Mouse (Mus musculus): ENCODE data around the gene Celf1. TPM values are rescaled to one million over a fixed set of nuclear protein-coding genes. Genes with fewer than 3 reads are reported as not detected.

Celf1 gene
- polyA plus RNA-seq, 1 experiment from 2014 or later = 74.3 TPM

- no peak overlapping the region for H3K9ac ChIP-seq (ENCODE audit: low read length)
- no peaks in the 10 kb centered on the region for H3K9me3 ChIP-seq (replicated peaks; ENCODE audit: control insufficient read depth, low read length)
- no peaks in the 10 kb centered on the region for H3K4me1 ChIP-seq (ENCODE audit: control insufficient read depth, insufficient read depth, low read length)
- no peaks in the 10 kb centered on the region for H3K36me3 ChIP-seq (ENCODE audit: control insufficient read depth, insufficient read depth, low read length)
- no peak for ATAC-seq (ENCODE audit: insufficient read depth, low FRiP score)
- H3K27ac ChIP-seq (ENCODE audit: low read length) = no peak overlapping the region
- H3K4me2 ChIP-seq (ENCODE audit: low read depth, low read length) = no peak overlapping the region
- H3K4me3 ChIP-seq (replicated peaks; ENCODE audit: low read length) = no peak overlapping the region
- H3K27me3 ChIP-seq (ENCODE audit: control insufficient read depth, insufficient read depth, low read length) = no peaks in the 10 kb centered on the region
- 48% methylated on average over 1 of the region's 1 CpGs for WGBS
Observed at GRCm38 (mm10) chr2:90956053-90956452, 15.9 kb downstream of the Celf1 start.

- no peaks in the 10 kb centered on the region for H3K36me3 ChIP-seq (ENCODE audit: control insufficient read depth, insufficient read depth, low read length)
- no peak for ATAC-seq (ENCODE audit: insufficient read depth, low FRiP score)
- 85% methylated on average over 3 of the region's 3 CpGs for WGBS
- H3K4me1 ChIP-seq (ENCODE audit: control insufficient read depth, insufficient read depth, low read length) = no peaks in the 10 kb centered on the region
- H3K27ac ChIP-seq (ENCODE audit: low read length) = no peak overlapping the region
- H3K4me3 ChIP-seq (replicated peaks; ENCODE audit: low read length) = no peak overlapping the region
- H3K9me3 ChIP-seq (replicated peaks; ENCODE audit: control insufficient read depth, low read length) = no peaks in the 10 kb centered on the region
- H3K9ac ChIP-seq (ENCODE audit: low read length) = no peak overlapping the region
- H3K27me3 ChIP-seq (ENCODE audit: control insufficient read depth, insufficient read depth, low read length) = no peaks in the 10 kb centered on the region
- H3K4me2 ChIP-seq (ENCODE audit: low read depth, low read length) = no peak overlapping the region
Observed at GRCm38 (mm10) chr2:90958856-90959255, 18.7 kb downstream of the Celf1 start.

GRCm38 (mm10) chr2:90960012-90960411 lies 19.8 kb downstream of the Celf1 start:
- WGBS = 89% methylated on average over 2 of the region's 2 CpGs
- ATAC-seq (ENCODE audit: insufficient read depth, low FRiP score) = no peak
- Histone ChIP-seq H3K36me3 (ENCODE audit: control insufficient read depth, insufficient read depth, low read length) (no peaks in the 10 kb centered on the region), H3K4me3 (replicated peaks; ENCODE audit: low read length) (no peak overlapping the region), H3K4me1 (ENCODE audit: control insufficient read depth, insufficient read depth, low read length) (peaks cover 6% of the 10 kb centered on the region; the same call in 1 of the 2 replicates), H3K4me2 (ENCODE audit: low read depth, low read length) (no peak overlapping the region), H3K9me3 (replicated peaks; ENCODE audit: control insufficient read depth, low read length) (no peaks in the 10 kb centered on the region), H3K27me3 (ENCODE audit: control insufficient read depth, insufficient read depth, low read length) (no peaks in the 10 kb centered on the region), H3K27ac (ENCODE audit: low read length) (no peak overlapping the region), H3K9ac (ENCODE audit: low read length) (no peak overlapping the region)

DNA sequence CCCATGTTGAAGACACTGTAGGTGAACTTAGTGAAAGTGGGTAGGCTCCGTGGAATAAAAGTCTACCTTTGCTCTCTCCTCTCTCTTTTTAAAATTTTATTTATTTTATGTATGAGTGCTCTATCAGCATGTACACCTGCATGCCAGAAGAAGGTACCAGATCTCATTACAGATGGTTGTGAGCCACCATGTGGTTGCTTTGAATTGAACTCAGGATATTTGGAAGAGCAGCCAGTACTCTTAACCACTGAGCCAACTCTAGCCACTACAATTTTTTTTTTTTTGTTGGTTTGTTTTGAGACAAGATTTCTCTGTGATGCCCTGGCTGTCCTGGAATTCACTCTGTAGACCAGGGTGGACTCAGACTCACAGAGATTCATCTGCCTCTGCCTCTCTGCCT lies 23.1 kb downstream of the Celf1 start:
- H3K4me3 ChIP-seq (replicated peaks; ENCODE audit: low read length) = no peak overlapping the region
- no peaks in the 10 kb centered on the region for H3K27me3 ChIP-seq (ENCODE audit: control insufficient read depth, insufficient read depth, low read length)
- peaks cover 9% of the 10 kb centered on the region; the same call in 1 of the 2 replicates for H3K4me1 ChIP-seq (ENCODE audit: control insufficient read depth, insufficient read depth, low read length)
- no peak for ATAC-seq (ENCODE audit: insufficient read depth, low FRiP score)
- H3K9ac ChIP-seq (ENCODE audit: low read length) = no peak overlapping the region
- no peaks in the 10 kb centered on the region for H3K36me3 ChIP-seq (ENCODE audit: control insufficient read depth, insufficient read depth, low read length)
- 83% methylated on average over 1 of the region's 1 CpGs for WGBS
- no peaks in the 10 kb centered on the region for H3K9me3 ChIP-seq (replicated peaks; ENCODE audit: control insufficient read depth, low read length)
- no peak overlapping the region for H3K27ac ChIP-seq (ENCODE audit: low read length)
- H3K4me2 ChIP-seq (ENCODE audit: low read depth, low read length) = no peak overlapping the region

GRCm38 (mm10) chr2:90964811-90965465 lies 24.8 kb downstream of the Celf1 start:
- ATAC-seq (ENCODE audit: insufficient read depth, low FRiP score) = peak; percentile 89
- H3K4me3 ChIP-seq (replicated peaks; ENCODE audit: low read length) = peak overlapping the region; percentile 26
- WGBS = 40% methylated on average over 7 of the region's 7 CpGs
- no peaks in the 10 kb centered on the region for H3K9me3 ChIP-seq (replicated peaks; ENCODE audit: control insufficient read depth, low read length)
- peak overlapping the region; percentile 14; the same call in 1 of the 2 replicates for H3K4me2 ChIP-seq (ENCODE audit: low read depth, low read length)
- peak overlapping the region; percentile 84 for H3K27ac ChIP-seq (ENCODE audit: low read length)
- peaks cover 9% of the 10 kb centered on the region; the same call in 1 of the 2 replicates for H3K4me1 ChIP-seq (ENCODE audit: control insufficient read depth, insufficient read depth, low read length)
- H3K9ac ChIP-seq (ENCODE audit: low read length) = peak overlapping the region; percentile 47; the same call in 1 of the 2 replicates
- H3K27me3 ChIP-seq (ENCODE audit: control insufficient read depth, insufficient read depth, low read length) = no peaks in the 10 kb centered on the region
- H3K36me3 ChIP-seq (ENCODE audit: control insufficient read depth, insufficient read depth, low read length) = no peaks in the 10 kb centered on the region

GRCm38 (mm10) chr2:90965466-90966080 lies 25.4 kb downstream of the Celf1 start:
- Histone ChIP-seq H3K27ac (ENCODE audit: low read length) (peak overlapping the region; percentile 84), H3K27me3 (ENCODE audit: control insufficient read depth, insufficient read depth, low read length) (no peaks in the 10 kb centered on the region), H3K4me3 (replicated peaks; ENCODE audit: low read length) (peak overlapping the region; percentile 26), H3K36me3 (ENCODE audit: control insufficient read depth, insufficient read depth, low read length) (no peaks in the 10 kb centered on the region), H3K4me1 (ENCODE audit: control insufficient read depth, insufficient read depth, low read length) (peaks cover 9% of the 10 kb centered on the region; the same call in 1 of the 2 replicates), H3K4me2 (ENCODE audit: low read depth, low read length) (peak overlapping the region; percentile 14; the same call in 1 of the 2 replicates), H3K9me3 (replicated peaks; ENCODE audit: control insufficient read depth, low read length) (no peaks in the 10 kb centered on the region), H3K9ac (ENCODE audit: low read length) (peak overlapping the region; percentile 47; the same call in 1 of the 2 replicates)
- 0 out of 2 replicates have a peak, but pooled peaks have one; percentile 30 for ATAC-seq (ENCODE audit: insufficient read depth, low FRiP score)
- WGBS = 45% methylated on average over 2 of the region's 2 CpGs

- no peak overlapping the region for H3K27ac ChIP-seq (ENCODE audit: low read length)
- no peak overlapping the region for H3K4me2 ChIP-seq (ENCODE audit: low read depth, low read length)
- ATAC-seq (ENCODE audit: insufficient read depth, low FRiP score) = no peak
- H3K4me1 ChIP-seq (ENCODE audit: control insufficient read depth, insufficient read depth, low read length) = peaks cover 2% of the 10 kb centered on the region; the same call in 1 of the 2 replicates
- no peaks in the 10 kb centered on the region for H3K9me3 ChIP-seq (replicated peaks; ENCODE audit: control insufficient read depth, low read length)
- no peak overlapping the region for H3K9ac ChIP-seq (ENCODE audit: low read length)
- no peaks in the 10 kb centered on the region for H3K27me3 ChIP-seq (ENCODE audit: control insufficient read depth, insufficient read depth, low read length)
- H3K36me3 ChIP-seq (ENCODE audit: control insufficient read depth, insufficient read depth, low read length) = no peaks in the 10 kb centered on the region
- H3K4me3 ChIP-seq (replicated peaks; ENCODE audit: low read length) = no peak overlapping the region
Observed at GRCm38 (mm10) chr2:90970606-90971005, 30.4 kb downstream of the Celf1 start.

GRCm38 (mm10) chr2:90974101-90974500 lies 33.9 kb downstream of the Celf1 start:
- no peak overlapping the region for H3K4me2 ChIP-seq (ENCODE audit: low read depth, low read length)
- H3K4me3 ChIP-seq (replicated peaks; ENCODE audit: low read length) = no peak overlapping the region
- H3K27me3 ChIP-seq (ENCODE audit: control insufficient read depth, insufficient read depth, low read length) = no peaks in the 10 kb centered on the region
- no peak overlapping the region for H3K27ac ChIP-seq (ENCODE audit: low read length)
- H3K4me1 ChIP-seq (ENCODE audit: control insufficient read depth, insufficient read depth, low read length) = no peaks in the 10 kb centered on the region
- H3K36me3 ChIP-seq (ENCODE audit: control insufficient read depth, insufficient read depth, low read length) = no peaks in the 10 kb centered on the region
- no peaks in the 10 kb centered on the region for H3K9me3 ChIP-seq (replicated peaks; ENCODE audit: control insufficient read depth, low read length)
- no peak for ATAC-seq (ENCODE audit: insufficient read depth, low FRiP score)
- H3K9ac ChIP-seq (ENCODE audit: low read length) = no peak overlapping the region

GRCm38 (mm10) chr2:90975181-90975835 lies 35.1 kb downstream of the Celf1 start:
- Histone ChIP-seq H3K36me3 (ENCODE audit: control insufficient read depth, insufficient read depth, low read length) (no peaks in the 10 kb centered on the region), H3K9me3 (replicated peaks; ENCODE audit: control insufficient read depth, low read length) (no peaks in the 10 kb centered on the region), H3K4me2 (ENCODE audit: low read depth, low read length) (no peak overlapping the region), H3K27me3 (ENCODE audit: control insufficient read depth, insufficient read depth, low read length) (no peaks in the 10 kb centered on the region), H3K4me1 (ENCODE audit: control insufficient read depth, insufficient read depth, low read length) (no peaks in the 10 kb centered on the region), H3K27ac (ENCODE audit: low read length) (no peak overlapping the region), H3K9ac (ENCODE audit: low read length) (no peak overlapping the region), H3K4me3 (replicated peaks; ENCODE audit: low read length) (no peak overlapping the region)
- no peak for ATAC-seq (ENCODE audit: insufficient read depth, low FRiP score)
- 84% methylated on average over 7 of the region's 7 CpGs for WGBS
